Mouse (Mus musculus) erythroblast, embryonic 14.5 days (primary cell): ENCODE measurements around the gene Gm49450.

Experiments
- GATA1 ChIP-seq: IDR thresholded peaks from 2 replicates; pipeline ENCODE4 v1.6.1; 2012; ENCODE audit warnings: low read length, inconsistent platforms, mixed read lengths
- TAL1 ChIP-seq: IDR thresholded peaks from 3 replicates; pipeline ENCODE4 v1.6.1; 2012; ENCODE audit warnings: low read length, inconsistent platforms, mixed read lengths

- TF ChIP-seq GATA1 (no peak), TAL1 (no peak)
Observed at GRCm38 (mm10) chr15:98923031-98923537, 30.3 kb downstream of the Gm49450 start.
